Mouse (Mus musculus): ENCODE results near the gene Spats2l.

- TF ChIP-seq GATA1 (IDR thresholded peaks at IDR 0.05; ENCODE audit: borderline replicate concordance, low read length): no peak
- TF ChIP-seq FLI1 (IDR thresholded peaks at IDR 0.05; ENCODE audit: low read length): no peak
Measured at GRCm38 (mm10) chr1:57833145-57833544, 59.2 kb downstream of the Spats2l start.

Measured in megakaryocyte, embryonic 14.5 days (primary cell).